Mouse (Mus musculus): ENCODE measurements around the gene Dbh.

The Dbh gene

GRCm38 (mm10) chr2:27218569-27218968, 53.5 kb downstream of the Dbh start:
- DNase-seq (ENCODE audit: low read depth, low spot score): no peak

DNA sequence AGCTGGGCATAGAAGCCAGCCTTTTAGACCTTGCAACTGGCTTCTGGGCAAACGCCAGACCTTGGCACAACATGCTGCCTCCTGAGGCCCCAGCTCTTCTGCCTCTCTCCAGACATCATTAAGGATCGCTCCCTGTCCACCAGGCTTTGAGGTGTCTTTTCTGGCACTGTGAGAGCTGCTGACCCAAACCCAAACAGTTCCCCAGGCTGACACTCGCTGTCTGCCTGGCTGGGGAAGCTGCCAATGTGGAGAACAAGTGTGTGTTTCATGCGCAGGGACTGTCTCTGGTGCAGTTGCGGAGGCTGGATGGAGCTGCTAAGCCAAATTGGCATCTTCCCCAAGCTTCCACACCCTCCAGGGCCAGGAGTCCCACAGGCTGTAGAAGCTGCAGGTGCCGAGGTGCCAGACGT, 58.0 kb downstream of the Dbh start:
- DNase-seq (ENCODE audit: low read depth, low spot score): no peak

DNA sequence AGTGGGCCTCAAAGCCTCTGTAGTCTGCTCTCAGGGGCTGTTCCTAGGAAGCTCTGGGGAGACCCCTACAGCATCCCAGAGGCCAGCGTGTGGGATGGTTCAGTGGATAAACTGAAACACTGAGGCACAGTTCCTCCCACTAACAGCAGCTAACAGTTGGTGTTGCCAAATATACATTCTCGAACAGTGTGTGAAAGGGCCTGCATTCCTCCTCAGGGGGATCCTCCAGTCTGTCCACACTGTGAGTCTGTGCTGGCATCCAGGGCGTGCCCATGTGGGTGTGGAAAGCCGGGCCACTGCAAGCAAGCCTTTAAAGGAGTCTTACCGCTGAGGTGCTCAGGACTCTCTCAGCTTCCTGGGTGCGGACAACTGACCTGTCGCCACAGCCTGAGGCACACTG, 61.5 kb downstream of the Dbh start:
- DNase-seq (ENCODE audit: low read depth, low spot score): no peak

DNA sequence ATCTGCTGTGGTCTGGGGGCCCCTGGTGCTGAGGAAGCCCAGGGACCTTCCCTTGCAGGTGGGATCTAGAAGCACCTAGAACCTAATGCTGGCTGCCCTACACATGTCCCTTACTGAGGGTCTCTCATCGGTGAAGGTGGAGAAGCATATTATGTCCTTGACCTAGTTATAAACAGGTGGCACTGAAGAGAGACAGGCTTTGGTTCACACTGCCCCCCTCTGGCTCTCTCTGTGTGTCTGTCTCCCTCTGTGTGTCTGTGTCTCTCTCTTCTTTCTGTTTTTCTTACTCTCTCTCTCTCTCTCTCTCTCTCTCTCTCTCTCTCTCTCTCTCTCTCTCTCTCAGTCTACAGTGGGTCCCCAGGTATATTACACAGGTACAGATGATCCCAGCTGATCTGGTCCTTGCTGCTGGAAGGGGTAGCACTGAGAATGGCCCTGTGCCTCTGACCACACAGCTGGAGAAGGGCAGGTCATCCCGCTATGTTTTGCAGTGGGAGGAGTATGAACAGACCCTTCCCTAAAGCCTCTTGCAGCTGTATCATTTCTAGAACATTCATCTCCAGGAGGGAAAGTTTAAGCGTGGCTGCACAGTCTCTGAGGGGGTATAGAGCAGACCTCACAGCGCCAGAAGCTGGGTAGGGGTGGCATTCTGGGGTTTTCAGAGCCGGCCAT, 63.9 kb downstream of the Dbh start:
- DNase-seq (ENCODE audit: low read depth, low spot score): no peak

DNA sequence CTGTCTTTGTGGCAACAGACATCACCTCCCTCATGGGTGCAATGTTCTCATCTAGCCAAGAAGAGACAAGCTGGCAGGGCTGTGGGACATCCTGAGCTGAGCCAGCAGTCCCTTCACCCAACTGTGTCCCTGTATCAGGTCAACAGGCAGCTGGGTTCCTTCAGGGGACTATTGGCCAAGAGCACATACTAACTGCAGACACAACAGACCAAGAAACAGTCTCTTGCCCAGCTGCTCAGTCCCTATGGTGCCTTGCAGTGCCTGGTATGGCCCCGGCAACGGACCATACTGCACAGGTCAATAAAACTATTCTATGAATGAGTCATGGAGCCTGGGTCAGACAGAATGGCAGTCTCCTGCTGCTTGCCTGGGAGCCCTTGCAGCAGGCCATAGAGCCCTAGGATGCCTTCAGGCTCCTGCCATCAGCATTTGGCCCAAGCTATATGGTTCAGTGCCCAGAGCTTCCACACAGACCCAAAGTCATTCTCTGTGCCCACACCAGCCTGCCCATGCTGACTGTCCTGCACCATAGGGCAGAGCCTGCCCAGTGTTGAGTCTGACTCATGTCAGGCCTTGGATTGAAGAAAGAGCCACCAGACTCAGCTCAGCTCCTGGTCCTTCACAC, 64.6 kb downstream of the Dbh start:
- no peak for DNase-seq (ENCODE audit: low read depth, low spot score)

DNA sequence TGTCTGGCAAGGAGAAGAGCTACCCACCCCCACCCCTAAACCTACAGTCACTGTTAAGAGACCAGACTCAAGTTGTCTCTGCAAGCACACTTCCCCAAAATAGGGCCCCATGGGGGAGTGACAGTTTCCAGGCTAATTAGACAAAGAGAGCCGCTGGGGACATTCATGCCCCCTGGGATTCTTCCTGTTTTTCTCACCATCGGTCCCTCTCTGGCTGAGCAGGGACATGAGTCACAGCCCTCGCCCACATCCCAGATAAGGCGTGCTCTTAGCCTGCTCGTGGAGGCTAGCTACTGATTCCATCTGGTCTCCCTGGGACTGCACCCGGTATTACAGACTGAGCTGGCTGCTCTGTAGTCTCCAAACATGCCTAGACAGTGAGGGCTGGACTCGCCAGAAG, 67.3 kb downstream of the Dbh start:
- DNase-seq (ENCODE audit: low read depth, low spot score): no peak
